In the genomic region with DNA sequence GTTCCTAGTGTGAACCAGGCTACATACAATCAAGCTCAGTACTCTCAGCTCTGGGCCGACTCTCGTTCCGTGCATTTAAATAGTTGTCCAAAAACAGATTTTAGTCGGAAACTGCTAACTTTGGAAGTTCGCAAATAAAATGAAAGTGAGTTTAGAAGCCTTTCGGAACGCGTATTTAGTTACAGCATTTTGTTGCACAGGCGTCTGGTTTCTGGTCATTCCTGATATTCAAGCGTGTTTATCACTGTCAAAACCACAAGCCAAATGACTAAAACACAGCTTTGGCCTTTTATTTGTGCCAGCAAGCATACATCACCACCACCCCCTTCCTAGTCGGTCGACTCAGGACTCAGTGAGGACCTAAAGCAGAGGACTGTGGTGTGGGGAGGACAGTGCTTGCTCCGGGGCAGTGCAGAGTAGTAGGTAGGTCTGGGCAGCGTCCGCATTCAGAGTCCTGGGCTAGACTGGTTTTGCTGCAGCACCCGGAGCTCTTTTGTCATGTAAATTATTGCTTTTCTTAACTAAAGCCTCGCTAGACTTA, we compare ENCODE assay signal across 8 mouse cellular contexts. TPM values are rescaled to one million over a fixed set of nuclear protein-coding genes. Genes with fewer than 3 reads are reported as not detected.
DNase-seq lines count a peak whose midpoint lies in the region; ATAC-seq lines count a peak whose summit lies in the region.

No protein-coding gene starts in this region.

- WGBS in forebrain, embryonic 11.5 days = 3% methylated on average over 17 of the region's 17 CpGs
- WGBS in intestine, embryonic 14.5 days = 5% methylated on average over 17 of the region's 17 CpGs
- 3% methylated on average over 17 of the region's 17 CpGs for WGBS in lung, embryonic 15.5 days

- peak; percentile 33 for DNase-seq in spleen, adult 12 weeks (ENCODE audit: low spot score)
- no peak for DNase-seq in spleen, postnatal 14 days (ENCODE audit: low spot score in 2 of 2)
- DNase-seq in ZHBTc4 (ENCODE audit: low read depth, low spot score) = peak; percentile 82
- peak; percentile 64 for DNase-seq in forebrain, embryonic 11.5 days (ENCODE audit: low spot score)
- DNase-seq in intestine, embryonic 14.5 days (ENCODE audit: low spot score) = peak; percentile 67
- DNase-seq in skeletal muscle tissue, adult 2 months (ENCODE audit: low read depth, low spot score) = peak; percentile 32
- no peak for DNase-seq in frontal cortex, postnatal 14 days (ENCODE audit: low spot score in 2 of 2)

- H3K36me3 ChIP-seq in forebrain, embryonic 11.5 days (ENCODE audit: control insufficient read depth, insufficient read depth, low read length) = no peaks in the 10 kb centered on the region
- H3K36me3 ChIP-seq in intestine, embryonic 14.5 days (ENCODE audit: control insufficient read depth, insufficient read depth, low read length) = no peaks in the 10 kb centered on the region
- H3K36me3 ChIP-seq in lung, embryonic 15.5 days = no peaks in the 10 kb centered on the region

- no peak for ATAC-seq in forebrain, embryonic 11.5 days (replicated peaks; ENCODE audit: low FRiP score)
- ATAC-seq in intestine, embryonic 14.5 days (replicated peaks; ENCODE audit: low FRiP score, low TSS enrichment, low read depth) = no peak
- no peak for ATAC-seq in lung, embryonic 15.5 days (ENCODE audit: borderline replicate concordance, extremely low read depth, low FRiP score, low TSS enrichment)

- H3K27me3 ChIP-seq in forebrain, embryonic 11.5 days (ENCODE audit: control insufficient read depth, insufficient read depth, low read length) = peaks cover 23% of the 10 kb centered on the region
- H3K27me3 ChIP-seq in intestine, embryonic 14.5 days (replicated peaks; ENCODE audit: control insufficient read depth, insufficient read depth, low read length) = 0 out of 2 replicates have a peak, but pooled peaks cover 3% of the 10 kb centered on the region
- H3K27me3 ChIP-seq in lung, embryonic 15.5 days = no peaks in the 10 kb centered on the region

- H3K4me3 ChIP-seq in forebrain, embryonic 11.5 days (ENCODE audit: low read depth, low read length) = peak overlapping the region; percentile 49
- peak overlapping the region; percentile 55 for H3K4me3 ChIP-seq in intestine, embryonic 14.5 days (ENCODE audit: low read depth, low read length)
- peak overlapping the region; percentile 59 for H3K4me3 ChIP-seq in lung, embryonic 15.5 days

- no peaks in the 10 kb centered on the region; the same call in 1 of the 2 replicates for H3K9me3 ChIP-seq in forebrain, embryonic 11.5 days (ENCODE audit: control insufficient read depth, low read length)
- H3K9me3 ChIP-seq in intestine, embryonic 14.5 days (ENCODE audit: control insufficient read depth, low read length) = no peaks in the 10 kb centered on the region
- no peaks in the 10 kb centered on the region for H3K9me3 ChIP-seq in lung, embryonic 15.5 days

- H3K4me2 ChIP-seq in forebrain, embryonic 11.5 days (ENCODE audit: low read depth, low read length, severe bottlenecking) = peak overlapping the region; percentile 88
- peak overlapping the region; percentile 100 for H3K4me2 ChIP-seq in intestine, embryonic 14.5 days (ENCODE audit: low read length)
- peak overlapping the region; percentile 99 for H3K4me2 ChIP-seq in lung, embryonic 15.5 days

- peak overlapping the region; percentile 80 for H3K27ac ChIP-seq in forebrain, embryonic 11.5 days (ENCODE audit: low read depth, low read length)
- H3K27ac ChIP-seq in intestine, embryonic 14.5 days (ENCODE audit: low read depth) = peak overlapping the region; percentile 91
- H3K27ac ChIP-seq in lung, embryonic 15.5 days = peak overlapping the region; percentile 92

- H3K9ac ChIP-seq in forebrain, embryonic 11.5 days (ENCODE audit: low read length) = no peak overlapping the region; the same call in 1 of the 2 replicates
- peak overlapping the region; percentile 52 for H3K9ac ChIP-seq in intestine, embryonic 14.5 days (ENCODE audit: low read length)
- H3K9ac ChIP-seq in lung, embryonic 15.5 days = peak overlapping the region; percentile 52

- H3K4me1 ChIP-seq in forebrain, embryonic 11.5 days (replicated peaks; ENCODE audit: control insufficient read depth, insufficient read depth, low read length) = peaks cover 20% of the 10 kb centered on the region; the same call in 1 of the 2 replicates
- peaks cover 28% of the 10 kb centered on the region for H3K4me1 ChIP-seq in intestine, embryonic 14.5 days (replicated peaks; ENCODE audit: control insufficient read depth, insufficient read depth, low read length)
- H3K4me1 ChIP-seq in lung, embryonic 15.5 days = peaks cover 42% of the 10 kb centered on the region

RNA-seq across cellular contexts. Expression of a gene that starts 2.2 kb away (rescaled TPM):
- polyA plus RNA-seq in forebrain, embryonic 11.5 days (2014; fragmentation: Nextera tagmentation; extraction: Ambion mirVana) = 10.0 and 10.4 TPM in 2 replicates
- polyA plus RNA-seq in intestine, embryonic 14.5 days (2014; fragmentation: Nextera tagmentation; extraction: Ambion mirVana) = 22.8 and 24.3 TPM in 2 replicates
- polyA plus RNA-seq in lung, embryonic 15.5 days (2015; fragmentation: Nextera tagmentation; extraction: Ambion mirVana) = 20.9 and 21.6 TPM in 2 replicates

RNA-seq across cellular contexts. Expression of a gene that starts 41.5 kb away (rescaled TPM):
- 9.4 and 10.1 TPM in 2 replicates for polyA plus RNA-seq in forebrain, embryonic 11.5 days (2014; fragmentation: Nextera tagmentation; extraction: Ambion mirVana)
- 9.3 and 10.5 TPM in 2 replicates for polyA plus RNA-seq in intestine, embryonic 14.5 days (2014; fragmentation: Nextera tagmentation; extraction: Ambion mirVana)
- 10.2 and 10.9 TPM in 2 replicates for polyA plus RNA-seq in lung, embryonic 15.5 days (2015; fragmentation: Nextera tagmentation; extraction: Ambion mirVana)

RNA-seq across cellular contexts. Expression of a gene that starts 41.6 kb away (rescaled TPM):
- polyA plus RNA-seq in forebrain, embryonic 11.5 days (2014; fragmentation: Nextera tagmentation; extraction: Ambion mirVana) = 122 and 131 TPM in 2 replicates
- 143 and 147 TPM in 2 replicates for polyA plus RNA-seq in intestine, embryonic 14.5 days (2014; fragmentation: Nextera tagmentation; extraction: Ambion mirVana)
- polyA plus RNA-seq in lung, embryonic 15.5 days (2015; fragmentation: Nextera tagmentation; extraction: Ambion mirVana) = 113 and 119 TPM in 2 replicates

Comparison
In these comparisons a context has a peak if more than half of its experiments do, and no peak if none do; other contexts are left out.
1. DNase-seq: peak in spleen, adult 12 weeks (single experiment), ZHBTc4 (single experiment), forebrain, embryonic 11.5 days (single experiment), intestine, embryonic 14.5 days (single experiment) and skeletal muscle tissue, adult 2 months (single experiment); none in spleen, postnatal 14 days (0 of 2) and frontal cortex, postnatal 14 days (0 of 2).
2. Peak in every context shown above with its lines, with median percentiles within 50 percentile points of each other: H3K27ac ChIP-seq, H3K4me2 ChIP-seq and H3K4me3 ChIP-seq.